Mouse (Mus musculus) embryo, embryonic 9.5 days (tissue): ENCODE data around the gene Tifa.
A peak's percentile ranks its signal among the peaks of the same experiment; 100 is the strongest.
"Not testable (repeated sequence)": the region's sequence is repeated elsewhere in the genome, so short reads cannot be mapped to it uniquely, and the experiment has no call there.

Source experiments
- DNase-seq: peaks from one replicate; pipeline ENCODE4 v3.0.0-alpha.2; 2017; ENCODE audit errors: extremely low spot score

Gene Tifa

DNA sequence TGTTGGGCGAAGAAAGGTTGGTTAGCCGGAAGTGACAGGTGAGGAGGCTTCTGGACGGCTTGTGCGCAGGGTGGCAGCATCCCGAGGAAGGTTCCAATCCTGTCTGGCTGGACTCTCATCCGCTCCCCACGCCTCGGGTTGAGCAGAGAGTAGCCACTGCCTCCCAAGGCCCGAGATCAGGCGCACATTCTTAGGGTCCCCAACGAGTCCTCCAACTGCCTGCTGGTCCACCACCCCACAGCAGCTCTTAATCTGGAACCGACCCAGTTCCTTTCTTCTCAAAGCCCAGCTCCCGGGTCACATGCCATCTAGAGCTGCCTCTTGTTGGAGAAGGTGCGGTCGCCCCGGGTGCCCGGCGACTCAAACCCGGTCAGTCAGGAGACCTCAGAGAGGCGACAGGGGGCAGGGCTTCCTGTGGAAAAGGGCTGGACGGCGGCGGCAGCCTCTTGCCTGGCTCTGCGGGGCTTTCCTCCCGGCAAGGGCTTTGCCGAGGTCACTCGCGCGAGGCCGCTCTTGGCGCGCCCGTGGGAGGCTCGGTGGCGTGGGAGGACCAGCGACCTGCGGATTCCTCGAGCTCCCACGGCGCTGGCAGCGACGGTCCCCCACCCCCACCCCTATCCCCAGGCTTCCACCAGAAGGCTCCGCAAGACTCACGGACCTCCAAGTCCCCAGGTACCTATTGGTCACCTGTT is at the start of gene Tifa:
Gene Tifa (plus strand): TSS at position 306 of the 692 bp plus-strand sequence.
- DNase-seq, result peak; percentile 62

GRCm38 (mm10) chr3:127741473-127741872 is 48.1 kb upstream of the Tifa start:
- no peak for DNase-seq

- DNase-seq, result no peak
These were observed 45.8 kb upstream of the Tifa start for GRCm38 (mm10) chr3:127743614-127744365.

DNA sequence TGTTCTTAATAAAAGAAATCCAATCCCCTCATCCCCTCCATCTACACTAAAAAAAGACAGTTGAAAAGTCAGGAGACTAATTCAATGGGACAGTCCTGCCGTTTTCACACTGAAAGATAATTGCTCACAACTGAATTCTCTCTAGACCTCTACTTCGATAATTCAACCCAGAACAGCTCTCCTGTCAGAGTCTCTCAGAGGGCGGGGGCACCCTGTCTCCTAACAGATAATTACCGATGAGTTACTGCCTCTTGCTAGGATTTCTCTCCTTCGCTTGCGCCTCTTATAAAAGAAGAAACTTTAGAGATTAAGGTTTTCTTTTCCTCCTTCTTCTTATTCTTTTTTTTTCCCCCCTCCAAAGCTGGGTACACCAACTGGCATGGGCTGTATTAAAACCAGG is 44.1 kb upstream of the Tifa start:
- no peak for DNase-seq

GRCm38 (mm10) chr3:127745911-127746640 is 43.5 kb upstream of the Tifa start:
- DNase-seq, result peak; percentile 47

GRCm38 (mm10) chr3:127748644-127749043 is 41.0 kb upstream of the Tifa start:
- no peak for DNase-seq

DNA sequence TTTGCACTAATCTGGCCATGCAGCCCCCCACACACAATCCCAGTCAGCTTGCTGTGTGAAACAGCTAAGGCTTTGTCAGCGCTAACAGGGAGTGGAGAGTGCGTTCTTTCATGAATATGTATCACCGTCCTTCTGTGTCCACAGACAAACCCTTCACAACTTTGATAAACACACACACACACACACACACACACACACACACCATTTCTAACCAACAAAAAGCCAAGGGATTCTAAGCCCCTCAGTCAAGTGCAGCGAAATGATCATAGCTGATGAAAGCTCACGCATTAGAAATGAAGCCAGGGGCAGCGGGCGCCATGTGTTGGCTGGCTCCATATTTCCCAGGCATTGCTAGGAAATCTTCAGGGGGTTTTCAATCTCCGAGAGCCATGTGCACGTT is 40.3 kb upstream of the Tifa start:
- peak; percentile 49 for DNase-seq

GRCm38 (mm10) chr3:127749981-127750562 is 39.5 kb upstream of the Tifa start:
- peak; percentile 25 for DNase-seq

DNA sequence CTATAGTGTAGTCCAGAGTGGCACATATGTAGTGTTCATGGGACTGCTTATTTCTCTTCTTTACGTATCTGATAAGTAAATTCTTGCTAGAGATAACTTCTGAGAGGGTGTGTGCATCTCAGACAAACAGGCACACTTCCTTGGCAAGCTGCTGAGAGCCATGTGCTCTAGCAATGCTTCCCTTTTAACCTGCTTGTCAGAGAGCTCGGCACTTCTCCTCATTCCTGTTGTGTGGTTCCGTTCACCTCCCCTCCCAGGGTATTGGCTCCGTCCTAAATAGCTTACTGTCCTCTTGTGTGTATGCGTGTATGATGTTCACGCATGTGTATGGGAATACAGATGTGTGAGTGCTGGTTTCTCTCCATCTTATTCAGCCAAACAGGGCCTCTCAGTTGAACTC is 33.1 kb upstream of the Tifa start:
- DNase-seq, result no peak

- DNase-seq, result no peak
These were observed 31.7 kb upstream of the Tifa start for GRCm38 (mm10) chr3:127757886-127758301.

- no peak for DNase-seq
These were observed 30.8 kb upstream of the Tifa start for GRCm38 (mm10) chr3:127758806-127759205.

DNA sequence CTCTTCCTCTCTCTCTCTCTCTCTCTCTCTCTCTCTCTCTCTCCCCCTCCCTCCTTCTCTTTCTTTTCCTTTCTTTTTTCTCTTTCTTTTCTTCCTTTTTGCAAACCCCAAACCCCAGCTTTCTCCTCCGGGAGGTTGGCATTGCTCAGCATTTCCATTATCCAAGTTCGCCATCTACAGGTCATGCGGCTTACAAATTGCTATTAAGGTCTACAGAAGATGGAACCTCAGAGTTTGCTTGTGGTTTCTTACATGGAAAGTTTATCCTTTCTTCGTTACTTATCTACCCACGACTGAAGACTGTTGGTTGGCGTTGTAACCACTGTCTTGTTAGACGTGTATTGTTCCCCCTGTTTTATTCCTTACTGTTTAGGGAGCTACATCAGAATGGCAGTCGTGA is 30.4 kb upstream of the Tifa start:
- DNase-seq, result peak; percentile 57

DNA sequence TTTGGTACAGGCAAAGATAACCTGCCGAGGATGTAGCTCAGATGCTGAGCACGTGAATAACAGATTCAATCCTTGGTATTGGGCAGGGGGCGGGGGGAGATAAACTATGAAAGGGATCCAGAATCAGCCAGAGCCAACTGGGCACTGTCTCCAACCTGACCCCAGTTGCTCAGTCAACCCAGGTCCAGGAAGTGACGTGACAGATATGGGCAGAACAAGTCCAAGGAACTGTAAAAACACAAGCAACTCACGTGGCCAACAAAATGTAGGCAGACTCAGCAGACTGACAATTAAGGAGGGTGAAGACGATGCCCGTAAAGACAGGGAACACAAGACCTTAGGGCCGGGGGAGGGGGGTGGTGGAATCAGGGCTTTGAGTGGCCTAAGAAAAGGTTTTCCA is 27.2 kb upstream of the Tifa start:
- DNase-seq, result no peak

GRCm38 (mm10) chr3:127763076-127763612 is 26.5 kb upstream of the Tifa start:
- DNase-seq, result peak; percentile 62

- no peak for DNase-seq
These were observed 25.1 kb upstream of the Tifa start for GRCm38 (mm10) chr3:127764541-127764940.

- no peak for DNase-seq
These were observed 23.6 kb upstream of the Tifa start for GRCm38 (mm10) chr3:127765971-127766370.

DNA sequence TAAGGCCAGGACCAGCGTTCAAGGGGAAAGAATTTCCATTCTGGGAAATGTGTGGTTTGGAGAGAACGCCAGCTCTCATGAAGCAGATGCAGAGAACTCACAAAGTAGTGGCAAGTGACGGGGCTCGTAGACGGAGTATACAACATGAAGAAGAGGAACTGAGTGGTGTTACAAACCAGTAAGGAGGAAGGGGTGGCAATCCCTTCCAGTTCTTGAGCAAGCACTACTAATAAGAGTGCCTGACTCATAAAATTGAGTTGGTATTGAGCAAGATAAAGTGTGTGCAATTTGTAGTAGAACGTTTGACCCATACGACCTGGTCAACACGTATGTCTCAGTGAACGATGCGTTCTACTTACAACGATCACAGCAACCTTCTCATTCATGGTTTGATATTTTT is 20.5 kb upstream of the Tifa start:
- no peak for DNase-seq

- DNase-seq, result peak; percentile 68
These were observed 9.5 kb upstream of the Tifa start, which contains the start of gene Alpk1 for GRCm38 (mm10) chr3:127780021-127780644. TSS of gene Alpk1 (minus strand) at chr3:127780527.

GRCm38 (mm10) chr3:127780921-127781320 is 8.7 kb upstream of the Tifa start:
- DNase-seq, result no peak

- no peak for DNase-seq
These were observed 6.7 kb upstream of the Tifa start for GRCm38 (mm10) chr3:127782921-127783320.

DNA sequence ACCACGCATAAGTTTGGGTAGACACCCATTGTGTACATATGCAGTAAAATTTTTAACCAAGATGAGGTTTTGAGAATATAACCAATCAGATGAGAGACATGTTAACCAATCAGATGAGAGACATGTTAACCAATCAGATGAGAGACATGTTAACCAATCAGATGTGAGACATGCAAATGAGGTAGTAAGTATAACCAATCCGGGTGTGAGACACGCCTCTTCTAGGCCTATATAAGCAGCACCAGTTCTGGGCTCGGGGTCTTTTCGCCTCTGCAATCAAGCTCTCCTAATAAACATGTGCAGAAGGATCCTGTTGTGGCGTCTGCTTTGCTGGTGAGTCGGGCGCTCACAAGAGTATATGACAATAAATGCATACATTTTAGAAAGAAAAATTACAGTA is 5.9 kb upstream of the Tifa start:
- DNase-seq, result not testable (repeated sequence)
